Mouse (Mus musculus): ENCODE measurements at regions not wholly inside any gene's neighbourhood (a gene's known extent, or its start where the extent isn't known, plus 50 kb on each side); places are given as distances from the start of the nearest gene placed in this dataset.

GRCm38 (mm10) chr7:73151586-73152467 is 223.5 kb upstream of the Rgma start:
- no peak overlapping the region for H3K9ac ChIP-seq
- H3K9me3 ChIP-seq, result no peaks in the 10 kb centered on the region
- H3K4me1 ChIP-seq (replicated peaks), result no peaks in the 10 kb centered on the region
- no peak for ATAC-seq
- no peaks in the 10 kb centered on the region for H3K36me3 ChIP-seq
- H3K27me3 ChIP-seq (replicated peaks), result no peaks in the 10 kb centered on the region
- H3K27ac ChIP-seq, result no peak overlapping the region
- 57% methylated on average over 13 of the region's 15 CpGs for WGBS
- no peak overlapping the region for H3K4me3 ChIP-seq (replicated peaks)
- H3K4me2 ChIP-seq (replicated peaks), result no peak overlapping the region

- Histone ChIP-seq H3K4me2 (replicated peaks) (no peak overlapping the region), H3K9me3 (no peaks in the 10 kb centered on the region), H3K4me1 (replicated peaks) (no peaks in the 10 kb centered on the region), H3K27ac (no peak overlapping the region), H3K9ac (no peak overlapping the region), H3K4me3 (replicated peaks) (no peak overlapping the region), H3K27me3 (replicated peaks) (no peaks in the 10 kb centered on the region), H3K36me3 (no peaks in the 10 kb centered on the region)
- no peak for ATAC-seq
- WGBS, result 95% methylated on average over 1 of the region's 1 CpGs
Observed at GRCm38 (mm10) chr7:73153668-73154067, 221.6 kb upstream of the Rgma start.

- H3K27me3 ChIP-seq (replicated peaks), result no peaks in the 10 kb centered on the region
- no peak for ATAC-seq
Observed at GRCm38 (mm10) chr7:73158833-73159232, 216.5 kb upstream of the Rgma start.

GRCm38 (mm10) chr7:73160968-73161367 is 214.3 kb upstream of the Rgma start:
- Histone ChIP-seq H3K4me2 (replicated peaks) (no peak overlapping the region), H3K27ac (no peak overlapping the region), H3K27me3 (replicated peaks) (no peaks in the 10 kb centered on the region), H3K9ac (no peak overlapping the region), H3K9me3 (no peaks in the 10 kb centered on the region), H3K4me1 (replicated peaks) (0 out of 2 replicates have a peak, but pooled peaks cover 2% of the 10 kb centered on the region), H3K4me3 (replicated peaks) (no peak overlapping the region), H3K36me3 (no peaks in the 10 kb centered on the region)
- WGBS, result 84% methylated on average over 8 of the region's 8 CpGs
- no peak for ATAC-seq

More at GRCm38 (mm10) chr7:73158833-73159232, 216.5 kb upstream of the Rgma start:
- Histone ChIP-seq H3K4me1 (replicated peaks) (0 out of 2 replicates have a peak, but pooled peaks cover 2% of the 10 kb centered on the region), H3K27ac (no peak overlapping the region), H3K9ac (no peak overlapping the region), H3K4me2 (replicated peaks) (no peak overlapping the region), H3K36me3 (no peaks in the 10 kb centered on the region), H3K4me3 (replicated peaks) (no peak overlapping the region), H3K9me3 (no peaks in the 10 kb centered on the region)
- 95% methylated on average over 5 of the region's 5 CpGs for WGBS

- no peak overlapping the region for H3K9ac ChIP-seq
- H3K27me3 ChIP-seq (replicated peaks), result no peaks in the 10 kb centered on the region
- WGBS, result 57% methylated on average over 5 of the region's 5 CpGs
- H3K36me3 ChIP-seq, result no peaks in the 10 kb centered on the region
- ATAC-seq, result no peak
- no peak overlapping the region for H3K4me2 ChIP-seq (replicated peaks)
- H3K4me1 ChIP-seq (replicated peaks), result 0 out of 2 replicates have a peak, but pooled peaks cover 2% of the 10 kb centered on the region
- H3K27ac ChIP-seq, result no peak overlapping the region
- H3K9me3 ChIP-seq, result no peaks in the 10 kb centered on the region
- no peak overlapping the region for H3K4me3 ChIP-seq (replicated peaks)
Observed at GRCm38 (mm10) chr7:73163687-73164086, 211.6 kb upstream of the Rgma start.

GRCm38 (mm10) chr7:73165521-73165920 is 209.8 kb upstream of the Rgma start:
- Histone ChIP-seq H3K27me3 (replicated peaks) (no peaks in the 10 kb centered on the region), H3K27ac (no peak overlapping the region), H3K4me2 (replicated peaks) (no peak overlapping the region), H3K36me3 (no peaks in the 10 kb centered on the region), H3K9ac (no peak overlapping the region), H3K4me1 (replicated peaks) (0 out of 2 replicates have a peak, but pooled peaks cover 2% of the 10 kb centered on the region), H3K9me3 (no peaks in the 10 kb centered on the region), H3K4me3 (replicated peaks) (no peak overlapping the region)
- 93% methylated on average over 8 of the region's 8 CpGs for WGBS
- ATAC-seq, result no peak

- WGBS, result 71% methylated on average over 8 of the region's 8 CpGs
- H3K4me3 ChIP-seq (replicated peaks), result no peak overlapping the region
- no peak overlapping the region for H3K9ac ChIP-seq
- H3K4me2 ChIP-seq (replicated peaks), result no peak overlapping the region
- H3K36me3 ChIP-seq, result no peaks in the 10 kb centered on the region
- no peaks in the 10 kb centered on the region for H3K27me3 ChIP-seq (replicated peaks)
- ATAC-seq, result no peak
- H3K9me3 ChIP-seq, result no peaks in the 10 kb centered on the region
- H3K27ac ChIP-seq, result no peak overlapping the region
- no peaks in the 10 kb centered on the region for H3K4me1 ChIP-seq (replicated peaks)
Observed at GRCm38 (mm10) chr7:73169416-73169815, 205.9 kb upstream of the Rgma start.

- Histone ChIP-seq H3K9me3 (no peaks in the 10 kb centered on the region), H3K36me3 (no peaks in the 10 kb centered on the region), H3K9ac (no peak overlapping the region), H3K27me3 (replicated peaks) (no peaks in the 10 kb centered on the region), H3K27ac (no peak overlapping the region), H3K4me3 (replicated peaks) (no peak overlapping the region), H3K4me1 (replicated peaks) (no peaks in the 10 kb centered on the region), H3K4me2 (replicated peaks) (no peak overlapping the region)
- WGBS, result 90% methylated on average over 4 of the region's 4 CpGs
- ATAC-seq, result no peak
Observed at GRCm38 (mm10) chr7:73172615-73173014, 202.7 kb upstream of the Rgma start.

- 82% methylated on average over 8 of the region's 8 CpGs for WGBS
Observed at GRCm38 (mm10) chr7:73183761-73184160, 191.5 kb upstream of the Rgma start.

GRCm38 (mm10) chr7:73184208-73185070 is 190.9 kb upstream of the Rgma start:
- ATAC-seq, result no peak
- H3K36me3 ChIP-seq, result no peaks in the 10 kb centered on the region
- no peaks in the 10 kb centered on the region for H3K27me3 ChIP-seq (replicated peaks)
- no peak overlapping the region for H3K4me3 ChIP-seq (replicated peaks)
- WGBS, result 91% methylated on average over 14 of the region's 14 CpGs
- no peaks in the 10 kb centered on the region for H3K9me3 ChIP-seq
- H3K4me2 ChIP-seq (replicated peaks), result no peak overlapping the region
- H3K27ac ChIP-seq, result no peak overlapping the region
- no peaks in the 10 kb centered on the region for H3K4me1 ChIP-seq (replicated peaks)
- no peak overlapping the region for H3K9ac ChIP-seq

More at GRCm38 (mm10) chr7:73183761-73184160, 191.5 kb upstream of the Rgma start:
- Histone ChIP-seq H3K36me3 (no peaks in the 10 kb centered on the region), H3K4me3 (replicated peaks) (no peak overlapping the region), H3K4me1 (replicated peaks) (no peaks in the 10 kb centered on the region), H3K27ac (no peak overlapping the region), H3K4me2 (replicated peaks) (no peak overlapping the region), H3K27me3 (replicated peaks) (no peaks in the 10 kb centered on the region), H3K9me3 (no peaks in the 10 kb centered on the region), H3K9ac (no peak overlapping the region)
- ATAC-seq, result no peak

- ATAC-seq, result no peak
- 85% methylated on average over 10 of the region's 10 CpGs for WGBS
Observed at GRCm38 (mm10) chr7:73185071-73185531, 190.2 kb upstream of the Rgma start.

GRCm38 (mm10) chr7:73185591-73185990 is 189.7 kb upstream of the Rgma start:
- Histone ChIP-seq H3K27ac (no peak overlapping the region), H3K9ac (no peak overlapping the region), H3K4me1 (replicated peaks) (no peaks in the 10 kb centered on the region), H3K4me2 (replicated peaks) (no peak overlapping the region), H3K9me3 (no peaks in the 10 kb centered on the region), H3K4me3 (replicated peaks) (no peak overlapping the region), H3K27me3 (replicated peaks) (no peaks in the 10 kb centered on the region), H3K36me3 (no peaks in the 10 kb centered on the region)
- no peak for ATAC-seq
- 97% methylated on average over 5 of the region's 5 CpGs for WGBS

More at GRCm38 (mm10) chr7:73185071-73185531, 190.2 kb upstream of the Rgma start:
- Histone ChIP-seq H3K4me1 (replicated peaks) (no peaks in the 10 kb centered on the region), H3K9ac (no peak overlapping the region), H3K4me3 (replicated peaks) (no peak overlapping the region), H3K9me3 (no peaks in the 10 kb centered on the region), H3K36me3 (no peaks in the 10 kb centered on the region), H3K27ac (no peak overlapping the region), H3K4me2 (replicated peaks) (no peak overlapping the region), H3K27me3 (replicated peaks) (no peaks in the 10 kb centered on the region)
